Mouse (Mus musculus) brown adipose tissue, adult 24 weeks (tissue): ENCODE data around the gene Btrc. TPM values are rescaled to one million over a fixed set of nuclear protein-coding genes. Genes with fewer than 3 reads are reported as not detected.
A peak's percentile ranks its signal among the peaks of the same experiment; 100 is the strongest.

Source experiments
- H3K27ac ChIP-seq: fragments of 200-500 bp; replicated peaks from 2 replicates; pipeline ENCODE4 v1.5.1; 2012; ENCODE audit warnings: low read depth, mild to moderate bottlenecking, low read length
- H3K4me1 ChIP-seq: fragments of 200-500 bp; 2 replicates; pipeline ENCODE4 v1.6.1; 2012; ENCODE audit warnings: low read length, mixed read lengths; ENCODE audit not compliant: control insufficient read depth, insufficient read depth, insufficient read length
- H3K4me3 ChIP-seq: fragments of 200-500 bp; 2 replicates; pipeline ENCODE4 v1.5.1; 2012; ENCODE audit warnings: low read depth, mild to moderate bottlenecking, low read length, moderate library complexity; ENCODE audit not compliant: insufficient read depth
- polyA plus RNA-seq: library from polyadenylated mRNA; stranded (reverse); fragments of >200 nt; gene quantifications from 2 replicates; pipeline ENCODE4 v1.2.4, GENCODE M21; 2012; ENCODE audit not compliant: missing spikeins, insufficient read depth, insufficient read length

Gene Btrc
- polyA plus RNA-seq, 1 experiment: 9.7 TPM

GRCm38 (mm10) chr19:45516264-45516663, 152.7 kb downstream of the Btrc start:
- H3K27ac ChIP-seq: no peak overlapping the region
- no peak overlapping the region for H3K4me3 ChIP-seq
- no peaks in the 10 kb centered on the region for H3K4me1 ChIP-seq

- no peak overlapping the region for H3K27ac ChIP-seq
- H3K4me1 ChIP-seq: no peaks in the 10 kb centered on the region
- no peak overlapping the region for H3K4me3 ChIP-seq
Measured at GRCm38 (mm10) chr19:45527382-45527781, 163.8 kb downstream of the Btrc start.

DNA sequence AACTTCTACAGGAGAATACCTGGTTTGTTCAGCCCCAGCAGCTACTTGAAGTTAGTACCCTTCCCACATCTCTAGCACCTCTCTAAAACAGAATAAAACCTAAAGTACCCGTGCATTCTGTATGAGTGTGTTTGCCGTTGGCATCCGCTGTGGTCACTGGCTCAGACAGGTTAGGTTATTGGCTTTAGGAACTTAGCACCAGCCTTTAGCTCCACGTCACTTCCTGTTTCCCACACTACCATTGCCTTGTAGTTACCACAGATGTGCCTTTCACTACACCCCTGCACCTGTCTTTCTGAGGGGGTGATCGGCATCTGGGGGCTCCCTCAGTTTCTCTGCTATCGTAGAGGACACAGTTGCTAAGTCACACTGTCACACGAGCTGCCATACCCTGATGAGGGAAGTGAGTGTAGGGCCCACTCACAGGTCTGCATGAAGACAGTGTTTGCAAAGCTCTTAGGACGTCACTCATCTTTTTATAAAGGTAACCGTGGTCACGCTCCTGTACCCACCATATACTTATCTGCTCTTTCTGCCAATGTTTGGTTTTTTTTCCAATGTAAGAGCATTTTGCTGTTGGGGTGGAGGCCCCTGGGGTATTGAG, 164.5 kb downstream of the Btrc start:
- Histone ChIP-seq H3K4me3 (no peak overlapping the region), H3K27ac (no peak overlapping the region), H3K4me1 (no peaks in the 10 kb centered on the region)

- Histone ChIP-seq H3K27ac (no peak overlapping the region), H3K4me1 (no peaks in the 10 kb centered on the region), H3K4me3 (no peak overlapping the region)
Measured at GRCm38 (mm10) chr19:45529294-45529693, 165.8 kb downstream of the Btrc start.

DNA sequence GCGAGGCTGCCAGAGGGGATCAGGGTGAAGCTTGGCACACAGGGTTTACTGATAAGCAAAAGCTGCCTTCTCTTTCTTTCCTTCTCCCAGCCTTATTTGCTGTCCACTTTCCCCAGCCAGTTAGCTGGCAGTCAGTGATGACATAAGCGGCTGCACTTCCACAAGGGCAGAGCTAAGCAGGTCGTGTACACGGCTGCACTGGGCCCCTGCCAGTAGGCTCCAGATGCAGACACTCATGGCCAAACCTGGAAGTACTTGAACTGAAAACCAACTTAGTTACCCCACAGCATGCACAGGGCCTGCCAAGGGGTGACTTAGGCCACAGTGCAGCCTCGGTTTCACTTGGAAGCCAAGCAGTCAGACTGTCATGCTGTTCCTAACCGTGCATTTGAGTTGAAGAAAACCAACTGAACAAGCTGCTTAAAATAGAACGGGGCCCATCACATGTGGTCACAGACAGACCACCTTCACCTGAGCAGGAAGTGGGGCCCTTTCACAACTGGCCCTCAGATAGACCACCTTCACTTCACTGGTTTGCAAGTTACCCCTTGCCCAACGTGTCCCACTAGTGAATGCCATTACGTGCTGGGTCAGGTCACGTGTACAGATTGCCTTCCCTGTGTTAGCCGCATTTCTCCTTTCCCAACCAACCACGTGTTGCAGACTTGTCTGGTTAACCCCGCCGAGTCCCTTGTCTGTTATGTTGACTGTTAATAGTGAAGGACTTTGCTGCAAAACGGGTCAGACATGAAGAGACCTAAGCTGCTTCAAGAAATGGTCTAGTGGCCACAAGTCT, 166.9 kb downstream of the Btrc start:
- H3K27ac ChIP-seq: no peak overlapping the region
- H3K4me1 ChIP-seq: no peaks in the 10 kb centered on the region
- H3K4me3 ChIP-seq: no peak overlapping the region

- no peak overlapping the region for H3K27ac ChIP-seq
- no peaks in the 10 kb centered on the region for H3K4me1 ChIP-seq
- H3K4me3 ChIP-seq: no peak overlapping the region
Measured at GRCm38 (mm10) chr19:45531554-45531953, 168.0 kb downstream of the Btrc start.

- Histone ChIP-seq H3K4me1 (no peaks in the 10 kb centered on the region), H3K4me3 (no peak overlapping the region), H3K27ac (no peak overlapping the region)
Measured at GRCm38 (mm10) chr19:45533617-45534016, 170.1 kb downstream of the Btrc start.

GRCm38 (mm10) chr19:45535214-45535735, 171.7 kb downstream of the Btrc start:
- Histone ChIP-seq H3K4me1 (no peaks in the 10 kb centered on the region), H3K27ac (no peak overlapping the region), H3K4me3 (no peak overlapping the region)

DNA sequence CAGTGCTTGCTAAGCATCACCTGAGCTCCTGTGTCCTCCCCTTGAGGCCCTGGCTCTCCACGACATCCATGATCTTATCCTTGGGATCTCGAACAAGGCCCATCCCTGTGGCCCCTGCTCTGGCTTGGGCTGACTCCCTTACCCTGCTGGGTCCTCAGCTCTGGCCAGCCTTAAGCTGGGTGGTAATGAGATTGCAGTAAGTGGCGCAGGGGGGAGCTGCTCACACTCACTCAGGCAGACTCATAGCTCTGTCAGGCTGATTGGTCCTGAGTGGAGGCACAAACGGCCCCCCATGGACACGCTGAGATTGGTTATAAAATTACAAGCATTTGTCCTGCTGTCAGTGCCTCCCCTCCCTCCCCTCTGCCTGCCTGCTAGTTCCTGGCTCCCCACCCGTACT, 172.4 kb downstream of the Btrc start:
- H3K4me3 ChIP-seq: no peak overlapping the region
- no peaks in the 10 kb centered on the region for H3K4me1 ChIP-seq
- H3K27ac ChIP-seq: no peak overlapping the region

GRCm38 (mm10) chr19:45537505-45537904, 174.0 kb downstream of the Btrc start:
- H3K4me1 ChIP-seq: no peaks in the 10 kb centered on the region
- no peak overlapping the region for H3K27ac ChIP-seq
- H3K4me3 ChIP-seq: no peak overlapping the region

GRCm38 (mm10) chr19:45540657-45541408, 177.3 kb downstream of the Btrc start:
- Histone ChIP-seq H3K4me3 (no peak overlapping the region), H3K27ac (no peak overlapping the region), H3K4me1 (no peaks in the 10 kb centered on the region)

- H3K4me1 ChIP-seq: no peaks in the 10 kb centered on the region
- H3K27ac ChIP-seq: no peak overlapping the region
- H3K4me3 ChIP-seq: peak overlapping the region; percentile 22
Measured at GRCm38 (mm10) chr19:45541409-45542041, 178.0 kb downstream of the Btrc start.

- Histone ChIP-seq H3K4me3 (peak overlapping the region; percentile 22; the same call in 1 of the 2 replicates), H3K4me1 (no peaks in the 10 kb centered on the region)
Measured at GRCm38 (mm10) chr19:45542061-45542460, 178.5 kb downstream of the Btrc start.

DNA sequence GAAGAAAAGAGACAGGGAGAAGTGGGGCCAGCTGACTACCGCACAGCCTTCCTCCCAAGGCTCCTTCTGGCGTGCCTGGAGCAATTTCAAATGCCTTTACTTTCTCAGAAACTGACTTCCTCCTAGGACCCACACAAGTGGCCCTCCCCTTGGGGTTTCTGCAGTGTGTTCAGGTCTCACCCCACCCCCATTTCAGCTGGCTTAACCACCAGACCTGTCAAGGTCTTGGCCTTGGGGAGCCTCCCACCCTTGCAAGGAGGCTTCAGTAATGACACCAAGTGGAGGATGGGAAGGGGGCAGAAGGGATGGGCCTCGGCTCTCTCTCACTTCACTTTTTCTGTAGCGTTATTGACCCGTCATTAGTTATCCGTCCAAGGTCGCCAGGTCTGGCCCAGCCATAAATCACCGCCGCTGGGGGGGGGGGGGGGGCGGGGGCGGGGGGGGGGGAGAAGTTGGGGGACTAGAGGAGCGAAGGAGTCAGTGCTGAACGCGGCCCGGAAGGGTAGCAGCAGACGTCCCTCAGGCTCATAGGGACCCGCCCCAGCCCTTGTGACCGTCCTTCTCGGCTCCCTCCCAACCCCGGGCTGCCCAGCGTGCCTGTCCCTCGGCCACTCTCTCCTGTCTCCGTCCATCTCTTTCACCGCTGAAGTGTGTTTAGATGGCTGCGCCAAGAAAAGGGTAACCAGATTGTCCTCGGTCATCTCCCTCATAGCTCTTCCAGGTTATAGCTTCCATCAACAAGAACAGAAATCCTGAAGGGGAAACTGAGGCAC, 180.8 kb downstream of the Btrc start:
- Histone ChIP-seq H3K4me3 (peak overlapping the region; percentile 47), H3K27ac (no peak overlapping the region), H3K4me1 (no peaks in the 10 kb centered on the region)

More at GRCm38 (mm10) chr19:45542061-45542460, 178.5 kb downstream of the Btrc start:
- no peak overlapping the region for H3K27ac ChIP-seq
